Mouse (Mus musculus) ES-E14 (cell line): Measurements from ENCODE around the gene Olfr523.

Source experiments
- HCFC1 ChIP-seq: IDR thresholded peaks from 2 replicates; pipeline ENCODE4 v1.6.1; 2012; ENCODE audit warnings: low read length, inconsistent platforms, borderline replicate concordance; ENCODE audit not compliant: insufficient read depth
- ZC3H11A ChIP-seq: IDR thresholded peaks from 2 replicates; pipeline ENCODE4 v1.6.1; 2012; ENCODE audit warnings: low read depth, mild to moderate bottlenecking, inconsistent platforms, low read length, borderline replicate concordance

DNA sequence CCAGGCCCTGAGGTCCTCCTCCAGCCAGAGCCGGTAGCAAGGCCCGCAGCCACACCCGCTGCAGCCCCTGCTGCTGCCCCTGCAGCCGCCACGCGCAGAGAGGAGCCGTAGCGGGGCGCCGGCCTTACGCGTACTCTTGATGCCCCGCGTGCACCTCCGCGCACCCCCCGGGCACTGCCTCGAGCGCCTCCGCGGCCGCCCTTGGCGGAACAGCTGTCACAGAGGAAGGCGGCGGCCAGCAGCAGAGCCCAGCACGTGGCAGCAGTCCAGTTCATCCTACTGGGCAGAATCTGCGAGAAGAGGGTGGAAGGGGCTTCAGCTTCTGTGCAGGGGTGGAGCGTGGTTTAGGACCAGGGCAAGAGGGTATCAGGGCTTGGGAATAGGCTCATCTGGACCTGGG, 19.6 kb upstream of the Olfr523 start:
- TF ChIP-seq ZC3H11A = no peak
- TF ChIP-seq HCFC1 = no peak
